Mouse (Mus musculus): ENCODE results near the gene Mgat4a. TPM values are rescaled to one million over a fixed set of nuclear protein-coding genes. Genes with fewer than 3 reads are reported as not detected.

The Mgat4a gene
- total and polyA plus RNA-seq, 2 experiments from 2014 or later, result 8.2 to 23.4 TPM

DNA sequence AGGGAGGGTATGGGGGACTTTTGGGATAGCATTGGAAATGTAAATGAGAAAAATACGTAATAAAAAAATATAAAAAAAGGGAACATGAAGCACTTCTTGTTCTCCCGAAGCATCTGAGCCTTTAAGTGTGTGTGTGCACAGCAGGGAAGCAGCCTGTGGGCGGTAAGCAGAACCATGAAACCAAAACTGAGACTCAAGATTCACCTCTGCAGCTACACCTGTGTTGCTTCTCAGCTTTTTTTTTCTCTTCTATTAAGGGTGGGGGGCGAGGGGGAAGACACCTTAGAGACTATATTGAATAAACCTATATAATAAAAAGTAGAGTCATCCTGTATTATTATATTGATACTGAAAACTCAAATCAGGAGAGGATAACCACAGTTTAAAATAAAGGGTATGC lies 73.0 kb downstream of the Mgat4a start:
- 81% methylated on average over 4 of the region's 4 CpGs for WGBS
- H3K27me3 ChIP-seq (ENCODE audit: insufficient read depth, low read length), result no peaks in the 10 kb centered on the region
- no peak overlapping the region for H3K27ac ChIP-seq (ENCODE audit: low read depth, low read length)
- no peak overlapping the region for H3K9ac ChIP-seq
- no peaks in the 10 kb centered on the region for H3K36me3 ChIP-seq (ENCODE audit: insufficient read depth)
- H3K9me3 ChIP-seq (ENCODE audit: low read length), result no peaks in the 10 kb centered on the region
- no peaks in the 10 kb centered on the region for H3K4me1 ChIP-seq (ENCODE audit: insufficient read depth)
- DNase-seq, result no peak
- no peak for ATAC-seq
- TF ChIP-seq CTCF (IDR thresholded peaks at IDR 0.05; ENCODE audit: low read depth), result no peak
- H3K4me2 ChIP-seq (ENCODE audit: low read depth), result no peak overlapping the region
- H3K4me3 ChIP-seq (ENCODE audit: low read depth, low read length), result no peak overlapping the region

DNA sequence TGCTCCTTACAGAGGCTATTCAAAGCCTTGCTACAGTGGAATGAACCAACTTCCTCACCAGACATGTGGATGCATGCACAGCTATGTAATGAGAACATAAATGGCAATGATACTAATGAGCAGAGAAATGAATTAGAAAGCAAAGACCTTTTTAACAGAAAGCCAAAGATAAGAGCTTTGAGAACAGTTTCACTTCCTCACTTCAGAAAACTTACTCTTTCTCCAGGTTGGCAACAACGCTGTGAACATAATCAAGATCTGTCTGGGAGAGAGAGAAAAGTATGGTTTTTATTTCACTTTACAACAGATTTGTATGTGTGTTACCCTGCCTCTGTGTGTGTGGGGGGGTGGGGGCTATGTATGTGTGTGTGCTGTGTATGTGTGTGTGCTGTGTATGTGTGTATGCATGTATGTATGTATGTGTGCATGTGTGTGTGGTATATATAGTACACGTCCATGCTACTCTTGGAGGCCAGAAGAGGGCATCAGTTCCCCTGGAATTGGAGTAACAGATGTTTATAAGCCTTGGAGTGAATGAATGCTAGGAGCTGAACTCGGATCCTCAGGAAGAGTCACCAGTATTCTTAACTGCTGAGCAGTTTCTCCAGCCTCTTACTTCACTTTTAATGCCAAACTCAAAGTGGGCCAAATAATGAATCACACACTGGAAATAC lies 74.4 kb downstream of the Mgat4a start:
- peak; percentile 41; the same call in 1 of the 2 replicates for TF ChIP-seq CTCF (IDR thresholded peaks at IDR 0.05; ENCODE audit: low read depth)
- Histone ChIP-seq H3K4me2 (ENCODE audit: low read depth) (no peak overlapping the region), H3K27ac (ENCODE audit: low read depth, low read length) (no peak overlapping the region), H3K27me3 (ENCODE audit: insufficient read depth, low read length) (no peaks in the 10 kb centered on the region), H3K36me3 (ENCODE audit: insufficient read depth) (no peaks in the 10 kb centered on the region), H3K4me3 (ENCODE audit: low read depth, low read length) (no peak overlapping the region), H3K9me3 (ENCODE audit: low read length) (no peaks in the 10 kb centered on the region), H3K9ac (no peak overlapping the region), H3K4me1 (ENCODE audit: insufficient read depth) (no peaks in the 10 kb centered on the region)
- ATAC-seq (no peak), DNase-seq (no peak)
- 87% methylated on average over 3 of the region's 3 CpGs for WGBS

DNA sequence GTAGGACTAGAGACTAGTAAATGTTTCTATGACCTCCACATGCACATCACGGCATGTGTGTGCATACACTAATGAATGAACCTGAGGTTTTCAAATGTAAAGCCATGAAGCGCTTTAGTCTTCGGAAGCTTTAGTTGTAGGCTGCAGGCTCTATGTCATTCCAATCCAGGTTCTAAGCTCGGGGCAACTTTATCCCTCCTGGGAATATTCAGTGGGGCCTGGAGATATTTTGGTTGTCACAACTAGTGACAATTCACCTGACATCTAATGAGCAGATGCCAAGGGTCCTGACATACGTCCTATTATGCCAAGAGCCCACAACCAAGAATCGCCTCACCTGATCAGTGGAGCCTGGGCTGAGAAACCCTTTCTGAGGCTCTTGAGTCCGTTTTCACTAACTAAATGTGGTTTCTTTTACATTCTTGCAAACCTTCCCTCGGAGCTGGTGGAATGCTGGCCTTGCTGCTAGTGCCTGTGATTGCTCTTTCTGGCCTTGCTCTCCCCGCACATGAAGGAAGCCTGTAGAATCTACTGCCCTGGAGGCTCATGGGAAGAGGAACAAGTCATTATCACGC lies 75.9 kb downstream of the Mgat4a start:
- Histone ChIP-seq H3K9me3 (ENCODE audit: low read length) (no peaks in the 10 kb centered on the region), H3K27ac (ENCODE audit: low read depth, low read length) (no peak overlapping the region), H3K9ac (no peak overlapping the region), H3K4me3 (ENCODE audit: low read depth, low read length) (no peak overlapping the region), H3K36me3 (ENCODE audit: insufficient read depth) (no peaks in the 10 kb centered on the region), H3K4me2 (ENCODE audit: low read depth) (no peak overlapping the region), H3K4me1 (ENCODE audit: insufficient read depth) (no peaks in the 10 kb centered on the region), H3K27me3 (ENCODE audit: insufficient read depth, low read length) (no peaks in the 10 kb centered on the region)
- DNase-seq, result no peak
- no peak for ATAC-seq
- TF ChIP-seq CTCF (IDR thresholded peaks at IDR 0.05; ENCODE audit: low read depth), result no peak
- 85% methylated on average over 10 of the region's 10 CpGs for WGBS

DNA sequence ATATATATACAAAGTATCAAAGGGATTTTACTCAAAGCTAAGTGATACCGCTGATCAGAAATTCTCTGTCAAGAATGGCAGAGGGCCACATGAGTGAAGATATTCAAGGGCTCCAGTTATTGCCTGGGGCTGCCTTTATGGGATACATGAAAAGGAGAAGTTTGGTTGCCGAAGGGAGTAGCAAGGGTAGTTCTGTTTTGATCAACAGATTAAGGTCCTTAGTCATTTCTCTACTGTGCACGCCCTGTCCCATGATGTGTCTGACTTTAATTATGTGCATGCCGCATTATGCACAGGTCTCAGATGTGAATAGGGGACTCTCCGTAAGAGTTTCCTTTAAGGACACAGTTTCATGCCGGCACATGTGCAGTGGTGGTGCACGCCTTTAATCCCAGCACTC lies 83.3 kb downstream of the Mgat4a start:
- Histone ChIP-seq H3K9me3 (ENCODE audit: low read length) (no peaks in the 10 kb centered on the region), H3K27ac (ENCODE audit: low read depth, low read length) (no peak overlapping the region), H3K4me1 (ENCODE audit: insufficient read depth) (no peaks in the 10 kb centered on the region), H3K36me3 (ENCODE audit: insufficient read depth) (no peaks in the 10 kb centered on the region), H3K4me3 (ENCODE audit: low read depth, low read length) (no peak overlapping the region), H3K27me3 (ENCODE audit: insufficient read depth, low read length) (no peaks in the 10 kb centered on the region), H3K9ac (no peak overlapping the region), H3K4me2 (ENCODE audit: low read depth) (no peak overlapping the region)
- ATAC-seq (no peak), DNase-seq (no peak)
- 91% methylated on average over 7 of the region's 7 CpGs for WGBS
- no peak for TF ChIP-seq CTCF (IDR thresholded peaks at IDR 0.05; ENCODE audit: low read depth)

DNA sequence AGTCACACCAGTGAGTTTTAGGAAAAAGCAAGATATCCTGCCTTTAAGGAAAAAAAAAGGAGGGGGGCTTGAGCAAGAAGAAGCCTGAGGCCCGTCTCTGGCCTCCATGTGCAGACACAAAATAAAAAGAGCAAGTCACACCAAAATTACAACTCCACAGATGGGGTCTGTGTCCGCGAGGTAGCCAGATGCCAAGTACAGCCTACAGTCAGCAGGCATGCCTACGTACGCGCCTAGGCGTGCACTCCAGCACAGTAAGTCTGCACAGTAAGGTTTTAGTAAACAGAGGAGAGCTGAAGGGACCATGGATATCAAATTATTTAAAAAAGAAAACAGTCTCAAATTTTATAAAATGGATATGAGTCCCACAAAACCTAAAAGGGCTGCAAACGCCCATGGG lies 89.5 kb downstream of the Mgat4a start:
- no peaks in the 10 kb centered on the region for H3K9me3 ChIP-seq (ENCODE audit: low read length)
- H3K36me3 ChIP-seq (ENCODE audit: insufficient read depth), result peaks cover 20% of the 10 kb centered on the region
- H3K4me1 ChIP-seq (ENCODE audit: insufficient read depth), result no peaks in the 10 kb centered on the region
- ATAC-seq, result no peak
- no peak overlapping the region for H3K4me2 ChIP-seq (ENCODE audit: low read depth)
- TF ChIP-seq CTCF (IDR thresholded peaks at IDR 0.05; ENCODE audit: low read depth), result no peak
- no peak overlapping the region for H3K4me3 ChIP-seq (ENCODE audit: low read depth, low read length)
- no peak for DNase-seq
- no peak overlapping the region for H3K9ac ChIP-seq
- H3K27ac ChIP-seq (ENCODE audit: low read depth, low read length), result no peak overlapping the region
- H3K27me3 ChIP-seq (ENCODE audit: insufficient read depth, low read length), result no peaks in the 10 kb centered on the region
- 92% methylated on average over 8 of the region's 8 CpGs for WGBS

DNA sequence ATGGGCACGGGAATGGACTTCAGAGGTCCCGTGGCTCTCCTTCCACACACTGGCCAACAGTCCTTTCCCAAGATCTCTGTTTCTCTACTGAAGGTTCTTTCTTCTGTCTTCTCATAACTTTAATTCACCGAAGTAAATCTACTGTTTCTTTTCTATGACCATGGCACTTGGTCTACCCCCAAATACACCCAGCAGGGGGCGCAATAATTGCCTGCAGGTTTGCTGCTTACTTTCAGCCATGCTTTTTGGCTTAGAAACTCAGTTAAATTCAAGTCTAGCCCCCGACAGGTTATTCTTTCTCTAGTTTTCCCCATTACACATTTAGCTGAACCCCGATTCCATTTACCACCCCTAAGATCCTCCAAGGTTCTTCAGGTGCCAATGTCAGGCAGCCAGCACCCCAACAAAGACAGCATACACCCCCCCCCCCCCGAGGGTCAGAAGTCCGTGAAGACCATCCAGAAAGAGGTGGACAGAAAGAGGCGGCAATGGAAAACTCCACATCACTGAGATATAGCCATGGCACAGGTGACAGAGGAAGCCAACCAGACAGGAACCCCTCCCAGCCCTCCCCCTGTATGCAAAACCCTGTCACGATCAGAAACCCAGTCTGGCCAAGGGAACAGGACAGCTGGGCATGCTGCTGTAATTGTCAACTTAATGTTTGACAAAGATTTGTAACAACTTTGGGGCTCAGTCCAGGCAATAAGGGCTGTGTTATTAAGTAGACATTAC lies 92.3 kb downstream of the Mgat4a start:
- H3K4me1 ChIP-seq (ENCODE audit: insufficient read depth), result no peaks in the 10 kb centered on the region
- ATAC-seq (no peak), DNase-seq (peak; percentile 52)
- no peaks in the 10 kb centered on the region for H3K27me3 ChIP-seq (ENCODE audit: insufficient read depth, low read length)
- WGBS, result 79% methylated on average over 10 of the region's 10 CpGs
- TF ChIP-seq CTCF (IDR thresholded peaks at IDR 0.05; ENCODE audit: low read depth), result peak; percentile 64
- no peak overlapping the region for H3K4me2 ChIP-seq (ENCODE audit: low read depth)
- H3K9me3 ChIP-seq (ENCODE audit: low read length), result no peaks in the 10 kb centered on the region
- H3K36me3 ChIP-seq (ENCODE audit: insufficient read depth), result peaks cover 22% of the 10 kb centered on the region
- no peak overlapping the region for H3K27ac ChIP-seq (ENCODE audit: low read depth, low read length)
- H3K9ac ChIP-seq, result no peak overlapping the region
- no peak overlapping the region for H3K4me3 ChIP-seq (ENCODE audit: low read depth, low read length)
